Mouse (Mus musculus) embryo, embryonic 9.5 days (tissue): ENCODE results near the gene Rexo5.

Experiments used
- DNase-seq: peaks from one replicate; pipeline ENCODE4 v3.0.0-alpha.2; 2017; ENCODE audit errors: extremely low spot score

Rexo5 gene

GRCm38 (mm10) chr7:119845541-119845940 lies 51.7 kb downstream of the Rexo5 start:
- DNase-seq, result no peak

GRCm38 (mm10) chr7:119847396-119847795 lies 53.6 kb downstream of the Rexo5 start:
- DNase-seq, result no peak

- peak; percentile 57 for DNase-seq
These were observed 55.3 kb downstream of the Rexo5 start for GRCm38 (mm10) chr7:119849096-119849495.

DNA sequence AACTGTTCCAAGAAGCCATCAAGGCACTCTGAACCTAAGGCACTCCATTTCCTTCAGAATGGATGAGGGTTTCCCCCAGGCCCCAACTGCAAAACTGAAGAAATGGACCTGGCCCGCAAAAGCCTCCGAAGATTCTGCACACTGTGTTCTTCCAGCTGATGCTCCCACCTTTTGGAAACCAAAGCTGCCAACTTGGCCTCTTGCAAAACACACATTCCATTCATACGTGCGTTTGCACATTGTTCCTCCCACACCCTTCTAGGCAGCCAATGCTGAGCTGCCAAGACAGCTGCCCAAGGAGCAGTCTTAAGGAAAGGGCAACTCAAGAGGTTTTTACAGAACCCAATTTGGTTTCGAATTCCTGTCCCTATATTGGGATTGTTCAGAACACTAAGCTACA lies 56.9 kb downstream of the Rexo5 start:
- no peak for DNase-seq

GRCm38 (mm10) chr7:119852494-119852893 lies 58.7 kb downstream of the Rexo5 start:
- no peak for DNase-seq

- DNase-seq, result no peak
These were observed 59.4 kb downstream of the Rexo5 start for GRCm38 (mm10) chr7:119853186-119853585.

DNA sequence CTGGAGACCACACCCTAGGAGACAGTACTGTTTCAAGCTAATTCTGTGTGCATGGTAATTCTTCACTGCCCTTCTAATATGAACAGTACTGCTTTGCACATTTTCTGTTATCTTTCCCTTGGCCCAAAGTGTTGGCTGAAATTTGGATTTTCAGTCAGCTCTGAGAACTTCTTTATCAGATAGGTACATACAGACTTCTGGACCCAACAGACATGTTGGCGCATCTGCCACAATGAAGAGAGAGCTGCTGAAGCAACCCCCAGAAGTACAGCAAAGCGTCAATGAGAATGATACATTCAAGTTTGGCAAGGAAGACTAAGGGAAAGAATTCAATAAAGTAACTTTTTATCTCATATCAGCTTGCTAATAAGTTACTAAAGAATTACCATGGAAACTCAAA lies 60.6 kb downstream of the Rexo5 start:
- no peak for DNase-seq

DNA sequence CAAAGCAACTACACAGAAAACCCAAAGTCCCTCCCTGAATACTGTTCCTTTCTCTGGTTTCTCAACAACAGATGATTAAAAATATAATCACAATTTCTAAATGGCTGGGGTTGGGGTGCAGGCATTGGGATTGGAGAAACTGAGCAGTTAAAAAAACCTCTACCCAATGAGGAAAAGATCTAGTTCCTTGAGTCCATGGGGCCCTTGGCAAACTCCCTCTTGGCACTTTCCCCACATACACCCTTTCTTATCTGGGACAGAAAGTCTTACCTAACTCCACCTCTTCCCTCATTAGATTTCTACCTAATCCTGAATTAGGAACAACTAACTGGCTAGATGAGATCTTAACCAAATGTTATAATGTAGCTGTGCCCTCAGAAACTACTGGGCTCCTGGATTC lies 61.2 kb downstream of the Rexo5 start:
- no peak for DNase-seq

GRCm38 (mm10) chr7:119859476-119859875 lies 65.7 kb downstream of the Rexo5 start:
- DNase-seq, result no peak

- DNase-seq, result no peak
These were observed 66.3 kb downstream of the Rexo5 start for GRCm38 (mm10) chr7:119860116-119860515.

GRCm38 (mm10) chr7:119860554-119860953 lies 66.7 kb downstream of the Rexo5 start:
- DNase-seq, result no peak

GRCm38 (mm10) chr7:119860971-119861334 lies 67.1 kb downstream of the Rexo5 start:
- DNase-seq, result no peak

DNA sequence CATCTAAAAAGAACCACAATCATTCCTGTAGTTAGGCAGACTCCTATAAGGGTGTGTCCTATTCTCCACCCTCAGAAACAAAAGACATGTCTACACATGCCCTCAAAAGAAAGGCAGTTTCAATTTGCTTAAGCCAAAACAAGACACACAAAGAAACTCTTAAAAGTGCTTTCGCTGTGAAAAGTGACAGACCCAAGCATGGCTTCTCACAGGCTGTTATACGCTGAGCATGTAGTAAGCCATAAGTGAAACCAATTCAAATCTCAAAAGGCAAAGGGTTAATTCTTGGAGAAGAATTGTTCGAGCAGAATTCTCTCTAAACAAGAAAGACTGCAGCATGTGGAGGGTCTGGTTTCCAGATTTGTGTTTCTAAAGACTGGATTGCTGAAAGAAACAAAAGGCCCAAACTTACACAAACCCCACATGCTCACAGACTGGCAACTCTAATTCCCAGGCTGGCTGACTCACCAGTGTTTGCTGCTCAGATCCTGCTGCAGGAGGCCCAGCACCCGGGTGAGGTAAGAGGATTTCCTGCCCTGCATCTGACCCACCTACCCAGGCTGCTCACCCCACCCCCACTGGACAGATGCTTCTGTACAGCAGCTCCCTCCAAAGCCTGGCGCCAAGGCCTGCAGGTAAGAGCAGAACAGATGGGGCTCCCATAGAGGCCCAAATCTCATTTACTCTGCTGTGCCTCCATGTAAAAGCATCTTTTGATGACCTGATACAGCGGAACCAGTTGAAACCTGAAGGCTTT lies 67.7 kb downstream of the Rexo5 start:
- peak; percentile 76 for DNase-seq

- DNase-seq, result no peak
These were observed 68.4 kb downstream of the Rexo5 start for GRCm38 (mm10) chr7:119862167-119862566.

DNA sequence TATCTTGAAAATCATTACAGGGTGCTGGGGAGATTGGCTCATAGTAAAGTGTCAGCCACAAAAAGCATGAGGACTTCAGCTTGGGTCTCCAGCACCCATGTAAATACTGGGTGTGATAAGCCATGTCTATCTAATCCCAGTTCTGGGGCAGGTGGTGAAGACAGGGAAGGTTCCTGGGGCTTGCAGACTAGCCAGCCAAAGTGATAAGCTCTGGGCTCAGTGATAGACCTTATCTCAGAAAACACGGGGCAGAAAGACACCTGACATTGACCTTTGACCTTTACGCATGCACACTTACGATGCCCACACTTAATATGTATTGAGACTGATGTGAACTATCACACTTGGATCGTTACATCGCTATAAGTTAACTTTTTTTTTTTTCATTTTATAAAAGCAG lies 70.7 kb downstream of the Rexo5 start:
- DNase-seq, result no peak

- no peak for DNase-seq
These were observed 72.3 kb downstream of the Rexo5 start for GRCm38 (mm10) chr7:119866136-119866535.

DNA sequence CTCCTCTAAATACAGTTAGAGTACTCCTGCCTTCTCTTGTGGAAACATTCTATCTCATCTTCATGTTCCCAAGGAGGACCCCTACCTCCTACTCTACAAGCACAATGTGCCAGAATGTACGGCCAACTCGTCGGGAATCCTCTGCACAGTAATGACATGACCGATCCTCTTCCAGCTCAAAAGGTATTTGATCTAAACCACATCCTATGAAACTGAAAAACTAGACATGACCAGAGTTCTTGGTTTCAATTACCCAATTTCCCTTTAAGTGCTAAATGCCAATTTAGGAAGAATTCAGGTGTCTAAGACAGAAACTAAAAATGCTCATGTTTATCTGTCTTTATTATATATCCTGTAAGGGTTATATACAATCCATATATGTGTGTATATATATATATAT lies 78.4 kb downstream of the Rexo5 start:
- no peak for DNase-seq

GRCm38 (mm10) chr7:119873050-119873449 lies 79.2 kb downstream of the Rexo5 start:
- no peak for DNase-seq

- no peak for DNase-seq
These were observed 82.1 kb downstream of the Rexo5 start for GRCm38 (mm10) chr7:119875776-119876440.

- no peak for DNase-seq
These were observed 85.4 kb downstream of the Rexo5 start for GRCm38 (mm10) chr7:119879171-119879570.

- DNase-seq, result no peak
These were observed 86.5 kb downstream of the Rexo5 start for GRCm38 (mm10) chr7:119880345-119880744.

DNA sequence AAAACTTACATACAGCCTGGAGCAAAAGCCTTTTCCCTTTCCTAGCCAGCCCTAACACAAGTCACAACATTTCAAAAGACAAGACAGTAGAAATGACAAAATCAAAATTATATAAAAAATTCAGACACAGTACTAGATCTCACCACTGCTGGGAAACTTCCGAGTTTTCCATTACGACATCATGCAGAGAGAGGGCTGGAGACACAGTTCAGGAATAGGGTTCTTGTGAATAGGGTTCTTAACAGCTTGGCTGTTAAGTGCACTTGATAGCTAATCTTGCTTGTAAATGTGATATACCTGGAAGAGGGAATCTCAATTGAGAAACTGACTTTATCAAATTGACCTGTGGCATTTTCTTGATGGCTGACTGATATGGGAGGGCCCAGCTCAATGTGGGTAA lies 87.4 kb downstream of the Rexo5 start:
- DNase-seq, result no peak

DNA sequence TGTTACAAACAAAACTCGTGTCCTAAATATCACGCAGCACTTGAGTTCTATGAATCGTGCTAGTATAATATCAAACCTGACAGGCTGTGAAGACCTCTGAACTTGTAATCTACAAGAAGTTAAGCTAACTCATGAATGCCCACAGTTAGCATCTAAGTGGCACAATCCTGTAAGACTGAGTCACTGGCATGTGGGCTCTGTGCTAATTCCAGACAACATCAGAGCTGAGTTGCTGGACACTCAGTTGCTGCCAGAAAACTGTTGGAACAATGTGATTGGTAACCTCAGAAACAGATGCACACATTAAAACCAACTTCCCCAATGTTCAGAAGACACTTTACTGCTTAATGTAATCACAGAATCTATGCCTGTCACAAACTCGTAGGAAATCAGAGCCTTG lies 94.1 kb downstream of the Rexo5 start:
- no peak for DNase-seq

DNA sequence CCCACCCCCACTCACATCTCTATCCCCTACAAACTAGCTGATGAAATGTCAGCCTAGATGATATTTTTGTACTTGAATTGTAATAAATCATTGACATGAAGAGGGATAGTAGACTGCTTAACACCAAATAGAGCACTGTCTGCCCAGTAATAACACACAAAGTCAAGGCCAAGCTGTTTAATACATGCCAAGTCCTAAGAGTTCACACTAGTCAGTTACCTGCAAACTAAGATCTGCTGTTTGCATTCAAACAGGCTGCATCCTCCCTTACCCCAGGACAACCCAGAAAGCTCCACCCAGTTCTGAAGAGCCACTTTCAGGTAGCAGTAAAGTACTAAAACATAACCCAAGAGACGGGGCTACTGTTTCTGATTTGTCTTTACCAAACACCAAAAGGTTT lies 98.4 kb downstream of the Rexo5 start:
- DNase-seq, result no peak
